Mouse (Mus musculus) cerebellum, adult 2 months (tissue): ENCODE results near the gene Zfp574.

Experiments used
- CTCF ChIP-seq: fragments of 200-500 bp; IDR thresholded peaks from 2 replicates; pipeline ENCODE4 v1.5.1; 2011; ENCODE audit warnings: low read depth, mild to moderate bottlenecking, control low read depth, low read length, moderate library complexity, borderline replicate concordance; ENCODE audit not compliant: insufficient read depth
- POLR2A ChIP-seq: fragments of 200-500 bp; IDR thresholded peaks from 2 replicates; pipeline ENCODE4 v1.6.1; 2011; ENCODE audit warnings: low read length, control low read depth, borderline replicate concordance; ENCODE audit not compliant: insufficient read depth

GRCm38 (mm10) chr7:25131247-25131646 lies 58.9 kb downstream of the Zfp574 start:
- TF ChIP-seq POLR2A (no peak), CTCF (no peak)
